Mouse (Mus musculus): ENCODE measurements around the gene Gp9.

Gp9 gene

DNA sequence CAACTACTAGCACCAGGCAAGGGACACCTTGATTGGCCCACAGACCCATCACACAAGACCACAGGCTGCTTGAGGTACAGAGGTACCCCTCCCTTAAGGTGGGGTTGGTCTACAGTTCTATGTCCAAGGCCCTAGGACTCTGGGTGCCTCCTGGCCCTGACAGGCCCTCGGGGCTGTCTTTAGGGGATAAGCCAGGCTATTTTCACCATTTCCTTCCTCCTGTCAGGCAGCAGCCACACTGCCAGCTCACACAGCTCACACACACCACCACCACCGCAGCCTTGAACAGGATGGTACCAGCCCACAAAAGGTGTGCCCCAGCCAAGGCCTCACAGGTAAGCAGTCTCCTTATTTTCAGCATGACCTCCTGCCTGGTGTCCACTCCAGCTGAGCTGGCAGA, at the start of gene Gp9:
Gp9 (plus strand) TSS at position 231 of the 400 bp plus-strand sequence.
- no peak for DNase-seq

DNA sequence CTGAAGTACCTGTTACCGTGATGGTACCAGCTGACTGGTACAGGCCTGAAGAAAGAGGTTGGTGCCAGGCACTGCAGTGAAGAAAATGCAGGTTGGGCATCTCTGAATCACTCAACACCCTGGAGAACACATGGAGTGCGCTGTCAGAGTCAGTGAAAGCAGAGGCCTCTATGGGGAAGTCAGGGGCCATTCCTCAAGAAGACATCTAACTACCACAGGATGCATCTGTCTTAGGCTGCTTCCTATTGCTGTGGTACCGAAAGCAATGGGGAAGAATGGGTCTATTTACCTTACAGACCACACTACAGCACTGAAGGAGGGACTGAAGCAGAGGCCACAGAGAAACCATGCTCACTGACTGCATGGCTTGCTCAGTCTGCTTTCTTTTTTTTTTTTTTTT, 49.8 kb upstream of the Gp9 start:
- no peak for DNase-seq

DNA sequence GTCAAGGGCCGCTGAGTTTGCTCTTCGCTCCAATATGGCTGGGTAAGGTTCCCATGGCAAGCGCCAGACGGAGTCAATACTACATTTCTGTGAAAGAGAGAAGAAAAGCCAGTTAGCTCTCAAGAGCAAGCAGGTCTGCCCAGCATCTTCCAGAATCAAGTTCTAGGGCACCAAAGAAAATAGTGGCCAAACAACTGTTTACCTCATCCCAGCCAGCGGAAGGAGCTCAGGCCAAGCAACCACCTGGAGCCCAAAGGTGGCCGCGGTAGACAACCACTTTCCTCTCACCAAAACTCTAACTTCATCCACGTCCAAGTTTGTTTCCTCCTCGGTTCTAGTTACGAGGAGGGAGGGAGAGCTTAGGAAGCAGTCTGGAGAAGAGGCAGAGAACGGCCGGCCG, 47.7 kb upstream of the Gp9 start:
- DNase-seq = no peak

DNA sequence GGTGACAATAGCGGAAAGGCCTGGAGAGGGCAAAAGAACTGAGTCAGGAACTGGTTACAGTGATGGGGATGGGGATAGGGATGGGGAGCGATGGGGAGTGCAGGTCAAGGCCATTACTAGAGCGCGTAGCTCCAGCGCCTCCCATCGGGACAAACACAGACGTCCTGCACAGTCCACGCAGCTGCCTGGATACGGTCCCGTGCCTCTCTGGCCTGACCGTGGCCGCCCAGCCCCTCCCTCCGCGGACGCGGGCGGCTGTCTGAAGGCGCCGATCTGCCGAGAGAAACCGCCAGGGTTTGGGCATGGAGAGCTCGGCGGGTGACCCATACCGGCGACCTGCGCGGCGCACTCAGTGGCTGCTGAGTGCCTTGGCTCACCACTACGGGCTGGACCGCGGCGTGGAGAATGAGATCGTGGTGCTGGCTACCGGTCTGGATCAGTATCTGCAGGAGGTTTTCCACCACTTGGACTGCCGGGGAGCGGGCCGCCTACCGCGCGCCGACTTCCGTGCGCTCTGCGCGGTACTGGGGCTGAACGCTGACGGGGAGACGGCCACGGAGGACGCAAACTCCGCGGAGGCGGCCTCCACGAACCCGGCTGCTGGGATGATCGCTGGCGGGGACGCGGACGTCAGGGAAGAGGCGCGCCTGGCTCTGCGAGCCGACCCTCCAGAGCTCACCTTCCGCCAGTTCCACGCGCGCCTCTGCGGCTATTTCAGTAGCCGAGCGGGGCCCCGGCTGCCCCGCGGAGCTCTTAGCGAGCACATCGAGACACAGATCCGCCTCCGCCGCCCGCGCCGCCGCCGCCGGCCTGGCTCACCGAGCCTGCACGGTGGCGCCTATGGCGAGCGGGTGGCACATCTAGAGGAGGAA, 47.0 kb upstream of the Gp9 start, which contains the start of gene Efcc1:
Efcc1 (plus strand) TSS at position 279 of the 872 bp plus-strand sequence.
- DNase-seq = peak; percentile 15 to 21

DNA sequence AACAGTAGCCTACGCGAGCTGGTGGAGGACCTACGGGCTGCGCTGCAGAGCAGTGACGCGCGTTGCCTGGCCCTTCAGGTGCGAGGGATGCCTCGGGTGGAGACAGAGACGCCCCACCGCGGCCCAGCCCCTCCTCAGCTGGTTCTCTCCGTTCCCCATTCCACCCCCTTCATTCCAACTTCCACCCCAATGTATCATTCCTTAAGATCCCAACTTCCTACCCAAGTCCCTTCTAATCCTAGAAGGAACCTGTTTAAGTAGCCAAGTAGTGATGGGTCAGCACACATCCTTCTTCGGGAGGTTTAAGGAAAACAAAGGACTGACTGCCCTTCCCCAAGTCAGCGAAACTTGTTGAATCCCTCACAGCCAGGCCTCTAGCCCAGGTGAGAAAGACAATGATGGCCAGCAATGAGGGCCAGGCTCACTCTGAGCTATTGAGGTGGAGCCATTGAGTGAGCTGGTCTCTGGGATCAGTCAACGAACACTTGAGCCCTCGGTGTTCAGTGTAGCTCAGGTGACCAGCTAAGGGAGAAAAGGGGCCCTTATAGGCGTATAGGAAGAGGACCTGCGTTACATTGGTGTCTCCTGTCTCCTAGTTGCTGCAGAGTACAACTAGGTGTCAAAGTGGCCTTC, 46.3 kb upstream of the Gp9 start:
- no peak for DNase-seq

DNA sequence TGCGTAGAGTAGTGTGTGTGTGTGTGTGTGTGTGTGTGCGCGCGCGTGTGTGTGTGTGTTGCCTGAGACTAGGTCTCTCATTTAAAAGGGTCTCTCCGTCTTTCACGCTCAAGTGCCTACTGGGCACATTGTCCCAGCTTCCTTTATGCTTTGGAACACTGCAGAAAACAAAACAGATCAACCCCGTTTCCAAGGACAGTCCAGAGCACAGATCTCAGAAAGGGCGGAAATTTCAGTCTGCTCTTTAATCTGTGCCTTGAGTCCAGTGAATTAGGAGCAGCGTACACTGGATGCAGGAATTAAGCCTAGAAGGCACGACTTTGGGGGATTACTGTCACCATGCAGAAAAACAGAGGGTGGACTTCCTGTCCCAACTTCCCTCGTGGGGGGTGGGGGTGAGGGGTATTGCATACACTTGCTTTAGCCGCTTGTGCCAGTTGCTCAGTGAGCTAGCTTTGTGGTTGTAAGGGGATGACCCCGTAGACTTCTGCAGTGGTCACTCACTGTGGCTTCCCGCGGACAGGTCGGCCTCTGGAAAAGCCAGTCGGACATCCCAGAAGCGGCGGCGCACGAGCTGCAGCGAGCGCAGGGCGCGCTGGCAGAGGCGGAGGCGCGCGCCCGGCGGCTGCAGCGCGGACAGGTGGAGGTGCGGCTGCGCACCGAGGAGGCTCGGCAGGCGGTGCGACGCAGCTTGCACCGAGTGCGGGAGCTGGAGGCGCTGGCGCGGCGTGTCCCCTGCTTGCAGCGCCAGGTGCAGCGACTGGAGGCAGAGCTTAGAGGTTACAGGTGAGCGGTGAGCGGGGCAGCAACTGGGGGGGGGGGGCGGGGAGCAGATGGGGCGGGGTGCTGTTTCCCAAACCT, 45.5 kb upstream of the Gp9 start:
- no peak for DNase-seq

DNA sequence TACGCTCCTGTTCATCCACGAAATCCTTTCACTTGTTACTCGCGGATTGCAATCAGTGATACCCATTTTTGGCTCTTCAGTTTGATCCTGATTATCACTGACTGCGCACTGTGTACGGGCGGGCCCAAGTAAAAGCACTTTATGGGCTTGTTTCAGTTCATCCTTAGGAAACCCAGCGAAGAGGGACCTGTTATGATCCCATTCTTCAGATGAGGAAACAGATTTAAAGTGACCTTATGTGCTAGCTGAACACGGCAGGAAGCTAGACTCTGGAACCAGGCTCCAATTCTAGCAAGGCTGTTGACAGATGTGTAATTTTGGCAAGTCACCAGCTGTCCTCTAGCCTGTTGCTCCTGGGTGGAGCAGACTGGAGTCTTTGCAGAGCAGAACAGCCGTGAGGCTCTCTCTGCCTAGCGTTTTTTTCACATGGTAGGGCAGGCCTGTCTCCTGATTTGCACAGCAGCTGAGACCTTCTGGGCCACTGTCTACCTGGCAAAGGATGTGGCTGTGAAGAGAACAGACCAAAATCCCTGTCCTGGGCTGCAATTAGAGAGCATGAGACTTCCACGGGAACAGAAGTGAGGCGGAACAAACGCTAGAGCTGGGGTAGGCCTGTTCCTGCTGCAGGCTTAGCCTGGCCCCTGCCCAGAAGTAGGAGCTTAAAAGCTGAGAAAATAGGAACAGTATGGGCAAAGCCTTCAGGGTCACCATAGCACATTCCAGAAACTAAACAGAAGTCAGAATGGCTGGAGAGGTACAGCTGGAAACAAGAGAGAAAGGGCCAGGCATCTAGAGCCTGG, 44.5 kb upstream of the Gp9 start:
- no peak for DNase-seq

DNA sequence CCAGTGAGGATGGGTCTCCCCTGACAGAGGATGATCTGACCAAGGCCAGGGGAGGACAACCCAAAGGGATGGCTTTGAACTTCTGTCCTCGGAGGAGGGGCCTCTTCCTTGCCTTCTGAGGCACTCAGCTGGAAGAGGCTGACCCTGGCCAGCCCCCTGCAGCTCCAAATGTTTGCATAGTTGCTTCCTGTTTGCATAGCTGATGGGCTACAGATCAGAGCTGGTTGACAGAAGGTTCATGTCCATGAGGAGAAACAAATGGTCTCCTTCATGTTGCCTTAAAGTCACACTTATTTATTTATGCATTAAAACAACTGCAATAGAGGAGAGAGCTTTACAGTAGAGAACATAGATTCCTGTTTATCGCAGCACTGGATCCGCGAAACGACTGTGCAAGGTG, 43.7 kb upstream of the Gp9 start:
- no peak for DNase-seq

DNA sequence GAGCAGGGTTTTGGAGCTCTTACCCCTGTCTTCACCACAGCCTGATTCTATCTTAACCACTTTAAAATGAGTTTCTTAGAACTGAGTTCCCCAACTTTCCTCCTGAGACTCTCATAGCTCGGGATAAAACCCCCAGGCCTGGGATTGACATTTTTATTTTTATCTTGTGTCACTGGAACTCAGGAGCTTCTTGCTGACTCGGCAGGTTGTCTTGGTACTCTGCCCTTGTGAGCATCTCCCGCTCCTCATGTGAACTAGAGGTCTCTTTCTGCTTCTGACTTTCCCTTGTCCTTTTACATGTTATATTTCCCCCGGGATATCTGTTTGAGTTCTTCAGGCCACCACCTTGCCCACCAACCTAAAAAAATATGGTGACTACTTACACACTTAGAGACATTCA, 40.9 kb upstream of the Gp9 start:
- DNase-seq = no peak

DNA sequence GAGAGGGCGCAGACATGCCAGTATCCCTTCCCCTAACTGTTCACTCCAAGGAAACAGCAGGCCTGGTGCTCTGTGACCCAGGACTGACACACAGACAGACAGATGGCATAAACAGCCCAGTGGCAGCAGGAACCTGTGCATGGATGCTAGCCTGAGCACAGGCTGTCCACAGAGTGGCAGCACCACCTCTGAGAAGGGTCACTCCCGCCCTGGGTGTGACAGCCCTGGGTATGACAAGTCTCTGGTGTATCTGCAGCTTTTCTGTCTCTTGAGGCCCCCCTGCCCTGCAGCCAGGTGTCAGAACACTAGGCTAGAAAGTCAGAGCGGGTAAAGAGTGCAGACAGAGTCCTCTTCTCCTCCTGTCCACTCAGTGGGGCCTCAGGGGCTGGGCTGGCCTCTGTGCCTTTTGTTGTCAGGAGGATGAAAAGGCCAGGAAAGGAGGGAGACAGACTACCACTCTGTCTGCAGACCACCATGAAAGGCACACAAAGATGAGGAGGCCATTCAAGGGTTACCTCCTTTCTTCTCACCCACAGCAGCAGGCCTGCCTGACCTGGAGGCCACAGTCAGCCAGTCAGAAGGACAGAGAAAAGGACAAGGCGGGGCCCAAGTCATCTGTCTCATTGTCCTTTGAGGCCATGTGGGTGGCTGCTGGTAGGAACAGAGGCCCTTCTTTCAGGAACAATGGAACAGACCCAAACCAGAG, 39.8 kb upstream of the Gp9 start:
- peak in 1 of 2 experiments; percentile 14 for DNase-seq

DNA sequence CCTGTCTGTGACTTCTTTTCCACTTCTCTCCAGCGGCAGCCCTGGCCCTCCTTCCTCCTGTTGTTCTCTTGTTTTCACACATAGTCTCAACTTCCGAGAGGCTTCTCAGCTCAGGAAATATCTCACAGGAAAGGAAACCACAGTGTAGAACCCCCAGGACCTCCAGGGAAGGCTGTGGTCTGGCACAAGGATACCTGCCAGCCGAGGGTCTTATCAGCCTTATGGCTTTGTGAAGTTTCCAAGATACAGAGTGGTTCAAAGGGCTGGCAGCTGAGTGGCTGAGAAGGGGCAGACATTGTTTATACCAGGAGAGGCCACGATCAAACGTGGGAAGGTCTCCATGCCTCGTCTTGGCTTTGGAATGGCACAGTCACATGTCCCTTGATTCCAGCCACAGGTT, 38.0 kb upstream of the Gp9 start:
- no peak for DNase-seq

DNA sequence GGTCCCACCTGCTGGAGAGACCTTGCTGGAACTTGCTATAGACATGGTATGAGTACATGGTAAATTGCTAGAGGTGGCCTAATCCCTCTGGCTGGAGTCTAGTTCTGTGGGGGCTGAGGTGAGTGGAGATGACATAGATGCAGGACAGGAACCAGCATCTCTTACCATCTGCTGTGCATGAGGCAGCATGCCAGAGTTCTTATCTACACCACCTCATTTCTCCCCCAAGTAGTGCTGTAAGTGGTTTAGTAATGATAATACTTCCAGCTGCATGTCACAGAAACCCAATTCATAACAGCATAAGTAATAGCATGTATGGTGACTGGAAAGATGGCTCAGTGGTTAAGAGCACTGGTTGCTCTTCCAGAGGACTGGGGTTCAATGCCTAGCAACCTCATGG, 37.4 kb upstream of the Gp9 start:
- no peak for DNase-seq

DNA sequence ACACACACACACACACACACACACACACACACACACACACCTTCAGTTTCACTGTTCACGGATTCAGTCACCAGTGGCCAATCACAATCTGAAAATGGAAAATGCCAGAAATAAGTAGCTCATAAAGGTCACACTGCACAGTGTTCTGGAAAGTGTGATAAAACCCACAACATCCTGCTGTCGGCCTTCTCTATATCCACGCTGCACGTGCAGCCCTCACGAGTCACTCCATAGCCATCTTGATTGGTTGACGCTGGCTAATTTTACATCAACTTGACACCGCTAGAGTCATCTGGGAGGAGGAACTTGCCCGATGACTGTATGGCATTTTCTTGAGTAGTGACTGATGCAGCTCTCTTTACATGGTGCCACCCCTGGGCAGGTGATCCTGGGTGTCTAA, 35.9 kb upstream of the Gp9 start:
- DNase-seq = no peak

DNA sequence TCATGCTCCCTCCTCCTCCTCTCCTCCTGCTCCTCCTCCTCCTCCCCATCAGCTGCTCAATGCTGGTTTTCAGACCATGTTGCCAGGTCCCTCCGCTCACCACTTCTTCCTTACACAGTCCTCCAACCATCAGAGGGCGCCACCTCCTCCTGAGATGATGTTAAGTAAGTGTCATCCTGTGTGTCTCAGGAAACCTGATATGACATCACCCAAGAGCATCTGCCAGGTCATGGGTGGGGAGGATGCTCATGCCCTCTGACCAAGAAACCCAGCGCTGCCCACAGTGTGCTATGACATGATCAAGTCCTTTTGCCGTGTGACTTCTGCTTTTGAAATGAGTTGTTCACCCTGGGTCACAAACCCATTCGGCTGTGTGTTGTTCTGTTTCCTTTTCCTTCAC, 35.1 kb upstream of the Gp9 start:
- DNase-seq = no peak

DNA sequence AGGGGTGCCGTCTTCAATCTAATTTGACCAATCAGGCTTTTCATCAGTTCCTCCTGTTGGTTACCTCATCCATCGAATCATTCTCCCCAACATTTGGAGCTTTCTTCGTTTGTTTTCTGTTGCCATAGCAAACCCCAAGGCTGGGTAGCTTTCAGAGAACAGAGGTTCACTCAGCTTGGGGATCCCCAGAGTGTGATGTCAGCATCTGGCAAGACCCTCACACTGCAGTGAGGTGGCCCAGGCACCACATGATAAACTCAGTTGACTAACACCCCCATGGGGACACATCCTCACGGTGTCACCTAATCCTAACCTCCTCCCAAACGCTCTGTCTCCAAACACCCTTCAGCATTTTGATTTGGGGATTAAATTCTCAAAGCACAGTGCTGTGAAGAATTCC, 34.6 kb upstream of the Gp9 start:
- DNase-seq = no peak

DNA sequence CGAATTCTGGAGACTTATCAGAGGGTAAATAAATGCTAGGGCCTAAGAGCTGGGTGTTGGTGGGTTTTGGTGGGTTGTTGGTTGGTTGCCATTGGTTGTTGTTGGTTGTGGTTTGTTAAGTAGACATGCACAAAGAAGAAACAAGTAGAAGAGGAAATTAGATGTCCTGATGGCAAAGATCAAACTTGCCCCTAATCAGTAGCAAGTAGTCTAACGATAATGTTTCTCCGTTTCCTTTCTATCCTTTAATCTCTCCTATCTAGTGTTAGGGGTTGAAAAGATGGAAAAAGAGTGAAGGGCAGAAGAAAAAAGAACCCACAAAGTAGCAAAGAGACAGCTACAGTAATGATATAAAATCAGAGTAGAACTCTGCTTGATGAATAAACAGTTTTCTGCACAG, 33.2 kb upstream of the Gp9 start:
- no peak for DNase-seq

DNA sequence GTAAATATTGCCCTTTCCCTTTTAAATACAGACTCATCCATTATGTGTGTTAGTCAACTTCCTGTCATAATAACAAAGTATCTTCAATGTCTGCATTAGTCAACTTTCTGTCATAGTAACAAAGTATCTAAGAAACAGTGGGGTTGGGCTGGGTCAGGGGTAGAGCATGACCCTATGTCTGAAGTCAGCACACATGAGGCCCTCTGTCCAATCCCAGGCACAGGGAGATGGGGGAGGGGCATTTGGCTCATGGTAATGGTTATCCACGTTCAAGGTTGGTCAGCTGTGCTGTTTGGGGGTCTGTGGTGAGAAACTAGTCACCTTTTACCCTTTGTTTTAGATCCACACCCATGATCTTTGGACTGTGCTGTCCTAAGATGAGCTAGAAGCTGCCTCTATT, 32.6 kb upstream of the Gp9 start:
- DNase-seq = no peak

DNA sequence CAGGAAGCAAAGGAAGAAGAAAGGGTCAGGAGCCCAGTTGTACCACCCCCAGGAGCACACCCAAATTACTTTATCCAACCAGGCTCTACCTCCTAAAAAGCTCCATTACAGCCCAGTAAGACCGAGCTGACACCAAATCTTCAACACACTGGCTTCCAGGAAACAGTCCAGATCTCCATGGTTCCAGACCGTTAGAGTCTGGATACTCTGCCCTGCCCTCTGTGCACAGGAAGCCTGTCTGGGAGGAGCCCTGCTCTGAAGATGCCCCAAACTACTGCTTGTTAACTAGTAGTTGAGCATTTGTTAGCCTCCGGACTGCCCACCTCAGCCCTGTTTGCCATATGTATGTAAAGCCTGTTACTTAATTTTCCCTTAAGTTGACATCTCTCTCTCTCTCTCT, 31.8 kb upstream of the Gp9 start:
- no peak for DNase-seq

DNA sequence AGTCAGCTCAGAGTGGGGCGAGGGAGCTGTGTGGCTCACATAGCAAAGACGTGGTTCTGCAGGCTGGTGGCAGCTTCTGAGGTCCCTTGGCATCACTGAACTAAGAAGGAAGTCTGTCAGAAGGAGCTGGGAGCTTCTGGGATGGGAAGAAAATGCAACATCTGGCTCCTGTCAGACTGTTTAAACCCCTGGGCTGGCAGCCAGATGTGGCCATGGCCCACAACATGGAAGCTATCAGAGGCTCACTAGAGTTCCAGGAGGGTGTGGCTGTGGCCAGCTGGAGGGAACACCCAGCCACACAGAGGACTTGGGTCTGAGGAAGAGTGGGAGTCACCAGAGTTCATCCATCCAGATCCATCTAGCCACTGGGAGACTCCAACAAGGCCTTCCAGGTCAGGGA, 31.0 kb upstream of the Gp9 start:
- no peak for DNase-seq

DNA sequence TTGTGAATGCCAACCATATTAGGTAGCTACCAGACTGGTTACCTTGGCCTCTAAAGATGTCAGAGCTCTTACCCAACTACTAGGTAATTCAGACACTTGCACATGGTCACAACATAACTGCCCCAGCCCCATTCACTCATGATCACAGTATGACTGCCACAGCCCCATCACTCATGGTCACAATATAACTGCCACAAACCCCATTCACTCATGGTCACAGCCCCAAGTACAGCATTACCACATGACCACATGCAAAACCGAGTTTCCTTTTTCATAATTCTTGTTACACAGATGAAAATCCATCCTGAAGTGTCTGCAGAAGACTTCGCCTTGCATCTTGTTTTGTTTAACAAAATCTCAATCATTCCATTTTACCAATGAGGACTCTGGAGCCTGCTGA, 29.8 kb upstream of the Gp9 start:
- no peak for DNase-seq

DNA sequence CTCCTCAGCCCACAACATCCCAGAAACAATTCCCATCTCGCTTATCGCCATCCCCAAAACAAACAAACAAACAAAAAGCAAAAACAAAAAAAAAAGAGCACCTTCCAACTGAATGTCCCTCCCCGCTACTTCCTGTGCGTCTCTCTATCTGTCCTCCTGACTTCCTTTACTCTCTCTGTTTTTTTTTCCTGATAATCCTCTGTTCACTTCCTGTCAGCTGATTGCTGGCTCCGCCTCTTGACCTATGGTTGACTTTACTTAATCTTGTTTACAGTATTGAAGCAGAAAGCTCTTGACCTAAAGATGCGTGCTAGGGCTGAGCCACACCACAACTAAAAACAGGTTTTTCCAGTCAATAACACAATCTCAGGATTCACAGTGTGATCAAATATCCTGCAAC, 29.3 kb upstream of the Gp9 start:
- no peak for DNase-seq
